Mouse (Mus musculus) lung, embryonic 15.5 days (tissue): ENCODE results near the gene Mmgt2. TPM values are rescaled to one million over a fixed set of nuclear protein-coding genes. Genes with fewer than 3 reads are reported as not detected.

Experiments
- ATAC-seq: fragments of 200-750 bp; cut with Nextera tagmentation; 2 replicates; pipeline ENCODE4 v1.8.0; 2017; ENCODE audit warnings: moderate number of reproducible peaks, borderline replicate concordance; ENCODE audit not compliant: low FRiP score, low TSS enrichment; ENCODE audit errors: extremely low read depth
- H3K27ac ChIP-seq: fragments of 300-500 bp; sonication (generic); 2 replicates; pipeline ENCODE4 v1.5.1; 2015; ENCODE audit warnings: moderate library complexity, mild to moderate bottlenecking, inconsistent platforms
- H3K27me3 ChIP-seq: fragments of 300-500 bp; sonication (generic); 2 replicates; pipeline ENCODE4 v1.6.1; 2015; ENCODE audit warnings: inconsistent platforms
- H3K36me3 ChIP-seq: fragments of 300-500 bp; sonication (generic); 2 replicates; pipeline ENCODE4 v1.6.1; 2015; ENCODE audit warnings: inconsistent platforms
- H3K4me1 ChIP-seq: fragments of 300-500 bp; sonication (generic); 2 replicates; pipeline ENCODE4 v1.6.1; 2015; ENCODE audit warnings: inconsistent platforms
- H3K4me2 ChIP-seq: fragments of 300-500 bp; sonication (generic); 2 replicates; pipeline ENCODE4 v1.6.1; 2015; ENCODE audit warnings: inconsistent platforms, mild to moderate bottlenecking, moderate library complexity
- H3K4me3 ChIP-seq: fragments of 300-500 bp; sonication (generic); 2 replicates; pipeline ENCODE4 v1.5.1; 2015; ENCODE audit warnings: mild to moderate bottlenecking, inconsistent platforms
- H3K9ac ChIP-seq: fragments of 300-500 bp; sonication (generic); 2 replicates; pipeline ENCODE4 v1.6.1; 2015; ENCODE audit warnings: inconsistent platforms
- H3K9me3 ChIP-seq: fragments of 300-500 bp; sonication (generic); 2 replicates; pipeline ENCODE4 v1.6.1; 2016; ENCODE audit warnings: inconsistent platforms
- WGBS: fragments of 180-500 bp; shearing (Covaris S2); methylation state at CpG from one replicate; pipeline ENCODE4 v1.1.7; 2015; 5-methylcytosine and 5-hydroxymethylcytosine counted together
- polyA plus RNA-seq: library from polyadenylated mRNA; unstranded; fragments of >200 nt; fragmentation: Nextera tagmentation; extraction: Ambion mirVana; gene quantifications from 2 replicates; pipeline ENCODE4 v1.2.1, GENCODE M21; 2015

The Mmgt2 gene
- polyA plus RNA-seq, 1 experiment from 2014 or later, result 40.9 TPM

DNA sequence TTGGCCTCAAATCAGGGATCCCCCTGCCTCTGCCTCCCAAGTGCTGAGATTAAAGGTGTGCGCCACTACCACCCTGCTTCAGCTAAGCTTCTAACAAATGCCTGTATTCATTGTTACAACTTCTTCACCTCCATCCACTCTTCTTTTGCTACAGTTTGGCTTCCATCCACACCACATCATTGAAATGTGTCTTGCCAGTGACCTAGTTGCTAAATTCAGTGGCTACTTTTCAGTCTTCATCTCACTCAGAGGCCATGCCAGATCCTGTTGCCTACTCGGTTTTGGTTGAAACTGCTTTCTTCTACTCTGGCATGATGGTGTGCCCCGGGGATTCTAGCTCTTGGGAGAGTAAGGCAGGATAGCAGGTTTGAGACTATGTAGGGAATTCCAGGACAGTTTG lies 3.1 kb downstream of the Mmgt2 start:
- no peak for ATAC-seq
- 88% methylated on average over 3 of the region's 3 CpGs for WGBS
- no peaks in the 10 kb centered on the region for H3K9me3 ChIP-seq
- peaks cover 27% of the 10 kb centered on the region for H3K4me1 ChIP-seq
- no peak overlapping the region for H3K4me3 ChIP-seq
- no peaks in the 10 kb centered on the region for H3K36me3 ChIP-seq
- no peak overlapping the region for H3K9ac ChIP-seq
- no peak overlapping the region for H3K27ac ChIP-seq
- H3K4me2 ChIP-seq, result no peak overlapping the region
- no peaks in the 10 kb centered on the region for H3K27me3 ChIP-seq

DNA sequence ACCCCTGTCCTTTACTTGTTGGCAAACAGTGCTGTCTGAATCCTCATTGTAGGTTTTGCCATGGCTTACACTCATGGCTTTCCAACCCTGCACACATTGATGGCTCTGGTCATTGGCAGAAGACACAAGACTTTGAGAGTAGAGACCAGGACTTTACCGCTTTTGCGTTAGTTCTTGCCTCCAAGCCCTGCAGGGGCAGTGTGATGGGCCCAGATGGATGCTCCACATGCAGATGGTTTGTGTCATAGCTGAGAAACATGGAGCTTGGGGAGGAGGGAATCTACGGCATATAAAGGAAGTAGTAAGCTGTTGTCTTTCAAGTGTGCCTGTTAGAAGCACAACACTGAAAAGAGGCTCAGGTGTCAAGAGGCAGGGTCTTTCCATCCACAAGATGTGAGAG lies 3.6 kb downstream of the Mmgt2 start:
- Histone ChIP-seq H3K9ac (no peak overlapping the region), H3K36me3 (no peaks in the 10 kb centered on the region), H3K27ac (no peak overlapping the region), H3K27me3 (no peaks in the 10 kb centered on the region), H3K4me3 (no peak overlapping the region), H3K9me3 (no peaks in the 10 kb centered on the region), H3K4me1 (peaks cover 22% of the 10 kb centered on the region), H3K4me2 (no peak overlapping the region)
- 85% methylated on average over 3 of the region's 3 CpGs for WGBS
- ATAC-seq, result no peak

DNA sequence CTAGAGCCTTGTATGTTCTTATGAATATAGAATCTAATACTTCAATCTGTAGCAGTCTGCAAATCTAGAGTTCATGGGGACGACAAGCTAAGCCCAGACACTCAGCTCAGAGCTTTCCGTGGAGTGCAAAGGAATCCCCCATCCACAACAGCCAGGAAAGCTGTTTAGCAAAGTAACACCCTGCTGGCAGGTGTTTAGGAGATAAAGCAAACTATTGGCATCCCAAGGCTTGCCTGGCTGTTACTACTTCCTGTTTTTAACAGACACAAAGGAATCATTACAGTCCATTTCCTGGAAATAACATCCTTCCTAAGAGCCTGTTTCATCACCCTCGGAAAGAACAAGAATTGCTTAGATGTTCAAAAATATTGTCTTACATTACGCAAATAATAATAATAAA lies 12.4 kb downstream of the Mmgt2 start:
- no peak overlapping the region for H3K4me2 ChIP-seq
- no peak overlapping the region for H3K9ac ChIP-seq
- 50% methylated on average over 4 of the region's 4 CpGs for WGBS
- ATAC-seq, result no peak
- no peaks in the 10 kb centered on the region for H3K27me3 ChIP-seq
- H3K4me1 ChIP-seq, result no peaks in the 10 kb centered on the region
- no peaks in the 10 kb centered on the region for H3K9me3 ChIP-seq
- H3K4me3 ChIP-seq, result no peak overlapping the region
- H3K36me3 ChIP-seq, result no peaks in the 10 kb centered on the region
- no peak overlapping the region for H3K27ac ChIP-seq

DNA sequence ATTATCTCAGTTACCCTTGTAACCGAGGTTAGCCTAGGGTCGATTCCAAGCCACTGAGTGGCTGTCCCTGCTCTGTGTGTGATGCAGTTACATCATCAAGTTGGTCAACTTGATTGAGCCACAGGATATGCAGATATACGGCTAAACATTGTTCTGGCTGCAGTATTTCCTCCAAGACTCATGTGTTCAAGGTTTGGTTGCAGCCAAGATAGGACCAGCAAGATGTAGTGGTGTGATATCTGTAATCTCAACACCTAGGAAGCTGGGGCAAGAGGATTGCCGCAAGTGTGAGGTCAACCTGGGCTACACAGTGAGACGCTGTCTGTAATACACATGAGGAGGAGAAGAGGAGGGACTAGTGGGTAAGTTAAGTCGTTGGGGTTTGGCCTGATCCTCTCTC lies 15.8 kb downstream of the Mmgt2 start:
- no peak overlapping the region for H3K9ac ChIP-seq
- ATAC-seq, result no peak
- 78% methylated on average over 6 of the region's 6 CpGs for WGBS
- H3K27ac ChIP-seq, result no peak overlapping the region
- H3K4me2 ChIP-seq, result no peak overlapping the region
- H3K27me3 ChIP-seq, result no peaks in the 10 kb centered on the region
- no peaks in the 10 kb centered on the region for H3K4me1 ChIP-seq
- H3K36me3 ChIP-seq, result no peaks in the 10 kb centered on the region
- no peak overlapping the region for H3K4me3 ChIP-seq
- no peaks in the 10 kb centered on the region for H3K9me3 ChIP-seq

DNA sequence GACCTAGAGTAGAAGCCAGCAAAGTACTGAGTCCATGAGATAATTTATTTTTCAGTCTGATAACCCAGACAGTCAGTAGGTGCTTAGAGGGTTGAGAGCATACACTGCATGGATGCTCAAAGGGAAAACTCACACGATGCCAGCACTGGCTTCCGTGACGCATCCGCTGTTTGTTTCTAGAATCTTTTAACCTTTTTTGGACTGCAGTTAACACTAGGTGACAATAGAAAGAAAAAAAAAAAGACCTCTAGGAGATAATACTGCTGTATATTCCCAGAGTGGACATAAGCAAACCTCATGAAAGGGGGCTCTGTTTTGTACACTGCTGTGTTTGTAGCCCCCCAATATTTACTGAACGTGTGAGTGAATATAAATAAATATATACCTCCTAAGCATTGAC lies 20.5 kb downstream of the Mmgt2 start:
- no peaks in the 10 kb centered on the region for H3K4me1 ChIP-seq
- no peak overlapping the region for H3K9ac ChIP-seq
- ATAC-seq, result no peak
- H3K27me3 ChIP-seq, result no peaks in the 10 kb centered on the region
- H3K9me3 ChIP-seq, result no peaks in the 10 kb centered on the region
- no peak overlapping the region for H3K4me2 ChIP-seq
- no peak overlapping the region for H3K4me3 ChIP-seq
- no peak overlapping the region; the same call in 1 of the 2 replicates for H3K27ac ChIP-seq
- WGBS, result 84% methylated on average over 5 of the region's 5 CpGs
- no peaks in the 10 kb centered on the region for H3K36me3 ChIP-seq

DNA sequence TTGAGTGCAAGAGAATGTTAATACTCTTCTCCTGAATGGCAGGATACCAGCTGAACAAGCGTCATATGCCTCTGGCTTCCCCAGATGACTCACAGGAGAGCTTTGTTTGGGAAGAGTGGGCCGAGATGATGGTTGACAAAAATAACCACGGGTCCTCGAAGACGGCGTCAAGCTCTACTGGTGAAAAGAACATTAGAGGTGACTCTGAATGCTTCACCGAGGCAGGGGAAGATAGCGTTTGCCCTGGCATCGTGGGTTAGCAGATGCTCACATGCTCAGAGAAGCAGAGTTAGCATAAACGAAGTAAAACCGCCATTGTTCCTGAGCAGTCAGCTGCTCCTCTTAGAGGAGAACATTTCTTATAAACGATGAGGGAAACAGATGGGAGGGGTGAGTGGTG lies 21.0 kb downstream of the Mmgt2 start:
- H3K4me2 ChIP-seq, result no peak overlapping the region
- no peaks in the 10 kb centered on the region for H3K4me1 ChIP-seq
- H3K9me3 ChIP-seq, result no peaks in the 10 kb centered on the region
- no peak for ATAC-seq
- H3K4me3 ChIP-seq, result no peak overlapping the region
- H3K27ac ChIP-seq, result no peak overlapping the region
- no peaks in the 10 kb centered on the region for H3K36me3 ChIP-seq
- no peak overlapping the region for H3K9ac ChIP-seq
- no peaks in the 10 kb centered on the region for H3K27me3 ChIP-seq
- 45% methylated on average over 12 of the region's 12 CpGs for WGBS

DNA sequence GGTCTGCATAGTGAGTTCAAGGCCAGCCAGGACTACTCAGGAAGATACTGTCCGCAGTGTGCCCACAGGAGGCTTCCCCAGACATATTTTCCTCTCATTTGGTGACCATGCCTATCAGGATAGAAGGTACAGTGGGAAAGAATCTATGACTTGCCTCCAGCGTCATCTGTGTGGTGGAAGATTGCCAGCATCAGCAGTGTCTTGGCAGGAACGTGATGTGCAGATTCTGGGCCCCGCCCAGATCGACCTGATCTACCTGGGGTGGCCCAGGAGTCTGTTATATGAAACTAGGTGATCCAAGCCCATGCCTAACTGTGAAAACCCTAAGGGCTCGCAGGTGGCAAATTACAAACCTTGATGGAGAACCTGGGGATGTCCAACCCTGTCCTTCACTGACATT lies 21.5 kb downstream of the Mmgt2 start:
- no peak for ATAC-seq
- Histone ChIP-seq H3K4me3 (no peak overlapping the region), H3K4me1 (no peaks in the 10 kb centered on the region), H3K4me2 (no peak overlapping the region), H3K27ac (no peak overlapping the region), H3K9me3 (no peaks in the 10 kb centered on the region), H3K36me3 (no peaks in the 10 kb centered on the region), H3K9ac (no peak overlapping the region), H3K27me3 (no peaks in the 10 kb centered on the region)
- WGBS, result 75% methylated on average over 6 of the region's 6 CpGs

DNA sequence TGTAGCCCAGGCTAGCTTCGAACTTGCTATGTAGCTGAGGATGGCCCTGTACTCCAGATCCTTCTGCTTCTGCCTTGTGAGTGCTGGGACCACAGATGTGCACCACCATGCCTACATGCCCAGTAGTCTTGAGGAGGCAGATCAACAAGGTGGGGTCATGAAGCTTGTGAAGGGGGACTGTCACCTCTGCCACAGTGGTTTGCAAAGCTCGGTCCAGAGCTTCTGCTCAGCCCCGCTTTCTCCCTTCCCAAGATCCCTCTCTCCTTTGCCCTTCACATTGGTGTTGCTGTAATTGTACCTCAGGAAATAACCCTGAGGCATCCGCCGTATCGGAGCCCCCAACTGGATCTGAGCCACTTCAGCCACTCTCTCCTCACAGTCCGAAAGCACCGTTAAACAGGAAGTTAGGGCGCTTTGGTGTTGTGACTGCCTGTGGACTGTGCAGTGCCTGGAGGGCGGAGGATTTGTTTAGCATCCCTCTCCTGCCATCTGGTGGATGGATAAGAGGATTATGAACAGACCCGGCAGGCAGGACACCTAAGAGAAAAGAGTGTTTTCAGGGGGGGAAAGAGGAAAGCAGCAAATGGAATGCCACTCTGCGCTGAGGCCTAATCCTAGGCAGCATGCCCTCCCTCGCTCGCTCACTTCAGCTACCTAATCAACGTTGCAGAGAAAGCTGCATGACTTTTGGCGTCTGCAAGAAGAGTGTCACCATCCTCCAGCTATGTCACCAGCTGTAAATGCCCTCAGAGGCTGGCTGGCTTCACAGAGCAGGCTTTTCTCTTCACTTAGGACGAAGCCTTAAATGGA lies 27.2 kb downstream of the Mmgt2 start:
- H3K9me3 ChIP-seq, result no peaks in the 10 kb centered on the region
- H3K36me3 ChIP-seq, result no peaks in the 10 kb centered on the region
- peak overlapping the region; percentile 56 for H3K4me2 ChIP-seq
- H3K27ac ChIP-seq, result peak overlapping the region; percentile 31; the same call in 1 of the 2 replicates
- no peaks in the 10 kb centered on the region; the same call in 1 of the 2 replicates for H3K4me1 ChIP-seq
- ATAC-seq, result peak; percentile 90
- 18% methylated on average over 17 of the region's 17 CpGs for WGBS
- peak overlapping the region; percentile 31 for H3K4me3 ChIP-seq
- H3K27me3 ChIP-seq, result no peaks in the 10 kb centered on the region
- H3K9ac ChIP-seq, result peak overlapping the region; percentile 50

DNA sequence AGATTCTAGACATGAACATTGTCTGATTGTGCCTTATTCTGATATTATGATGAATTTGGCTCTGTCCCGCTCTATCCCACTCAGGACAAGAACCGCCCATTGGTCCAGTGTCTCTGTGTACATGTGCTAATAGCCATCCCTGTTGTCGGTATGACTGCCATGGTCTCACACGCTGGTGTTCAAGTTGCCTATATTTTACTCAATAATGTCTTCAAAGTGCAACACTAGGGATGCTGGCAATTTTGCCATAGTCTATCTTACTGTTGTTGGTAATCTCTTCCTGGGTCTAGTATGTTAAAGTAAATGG lies 27.8 kb downstream of the Mmgt2 start:
- Histone ChIP-seq H3K4me1 (no peaks in the 10 kb centered on the region; the same call in 1 of the 2 replicates), H3K36me3 (no peaks in the 10 kb centered on the region), H3K9me3 (no peaks in the 10 kb centered on the region), H3K9ac (no peak overlapping the region), H3K4me2 (no peak overlapping the region), H3K4me3 (no peak overlapping the region), H3K27me3 (no peaks in the 10 kb centered on the region), H3K27ac (no peak overlapping the region)
- 87% methylated on average over 4 of the region's 4 CpGs for WGBS
- no peak for ATAC-seq

DNA sequence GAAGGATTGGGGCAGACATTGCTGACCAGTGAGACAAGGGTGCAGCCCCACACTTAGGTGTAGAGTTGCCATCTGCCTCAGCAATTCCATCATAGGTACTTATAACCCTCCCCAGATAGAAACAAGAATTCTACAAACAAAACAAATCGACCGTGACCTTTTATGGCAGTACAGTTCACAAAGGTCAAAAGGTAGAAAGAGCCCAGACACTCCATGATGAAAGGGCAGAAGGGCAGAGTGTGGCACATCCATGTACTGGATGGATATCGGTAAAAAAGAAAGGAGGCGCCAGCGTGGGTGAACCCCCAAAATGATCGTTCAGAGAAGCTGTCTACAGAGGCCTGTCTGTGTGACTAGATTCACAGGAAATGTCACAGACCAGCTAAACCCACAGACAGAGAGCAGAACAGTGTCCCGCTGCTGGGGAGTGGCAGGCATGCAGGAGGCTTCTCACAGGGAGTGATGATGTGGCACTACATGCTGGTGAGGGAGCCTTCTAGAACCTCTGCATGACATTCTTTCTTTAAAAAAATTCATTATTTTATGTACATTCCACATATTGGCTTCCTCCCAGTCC lies 30.4 kb downstream of the Mmgt2 start:
- WGBS, result 76% methylated on average over 7 of the region's 7 CpGs
- no peak overlapping the region for H3K4me3 ChIP-seq
- no peak overlapping the region for H3K27ac ChIP-seq
- H3K36me3 ChIP-seq, result no peaks in the 10 kb centered on the region
- H3K9ac ChIP-seq, result no peak overlapping the region
- H3K4me1 ChIP-seq, result no peaks in the 10 kb centered on the region; the same call in 1 of the 2 replicates
- H3K27me3 ChIP-seq, result no peaks in the 10 kb centered on the region
- no peak for ATAC-seq
- H3K9me3 ChIP-seq, result no peaks in the 10 kb centered on the region
- no peak overlapping the region for H3K4me2 ChIP-seq

DNA sequence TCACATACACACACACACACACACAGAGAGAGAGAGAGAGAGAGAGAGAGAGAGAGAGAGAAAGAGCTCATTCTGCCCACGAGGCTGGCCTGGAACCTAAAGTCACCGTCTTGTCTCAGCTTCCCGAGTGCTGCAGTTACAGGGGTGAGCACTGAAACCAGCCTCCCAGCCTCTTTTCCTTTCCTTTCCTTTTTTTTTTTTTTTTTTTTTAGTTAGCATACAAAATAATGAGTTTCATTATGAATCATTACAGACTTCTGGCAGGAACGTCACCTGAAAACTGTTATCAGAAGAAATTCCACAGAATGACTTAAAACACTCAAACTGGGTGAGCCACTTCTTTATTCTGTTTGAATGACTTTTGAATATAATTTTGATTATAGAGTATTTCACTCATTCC lies 31.5 kb downstream of the Mmgt2 start:
- 45% methylated on average over 4 of the region's 4 CpGs for WGBS
- ATAC-seq, result no peak

DNA sequence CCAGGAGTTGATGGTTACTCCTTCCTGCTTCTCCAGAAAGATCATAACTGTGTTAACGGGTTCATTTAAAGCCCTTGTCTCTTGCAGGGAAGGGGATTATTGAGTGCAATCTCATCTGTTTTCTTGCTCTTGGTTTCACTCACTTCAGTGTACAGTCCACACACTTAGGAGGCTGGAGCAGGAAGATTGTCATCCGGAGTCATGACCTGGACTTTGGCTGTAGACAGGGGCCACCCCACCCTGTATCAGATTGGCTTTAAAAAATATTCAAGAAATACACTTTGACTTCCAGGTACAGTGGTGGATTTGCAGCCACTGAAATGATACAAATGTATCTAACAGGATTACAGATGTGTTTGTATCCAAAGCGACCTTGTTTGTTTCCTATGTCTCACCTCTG lies 43.1 kb downstream of the Mmgt2 start:
- H3K36me3 ChIP-seq, result no peaks in the 10 kb centered on the region
- no peak for ATAC-seq
- no peaks in the 10 kb centered on the region for H3K27me3 ChIP-seq
- no peak overlapping the region for H3K9ac ChIP-seq
- no peak overlapping the region for H3K4me2 ChIP-seq
- H3K9me3 ChIP-seq, result no peaks in the 10 kb centered on the region
- H3K27ac ChIP-seq, result no peak overlapping the region
- 87% methylated on average over 3 of the region's 3 CpGs for WGBS
- no peaks in the 10 kb centered on the region for H3K4me1 ChIP-seq
- no peak overlapping the region for H3K4me3 ChIP-seq

More for the DNA sequence above, 31.5 kb downstream of the Mmgt2 start:
- no peak overlapping the region for H3K4me2 ChIP-seq
- H3K27me3 ChIP-seq, result no peaks in the 10 kb centered on the region
- H3K36me3 ChIP-seq, result no peaks in the 10 kb centered on the region
- no peak overlapping the region for H3K27ac ChIP-seq
- no peaks in the 10 kb centered on the region for H3K9me3 ChIP-seq
- H3K4me3 ChIP-seq, result no peak overlapping the region
- H3K9ac ChIP-seq, result no peak overlapping the region
- H3K4me1 ChIP-seq, result no peaks in the 10 kb centered on the region; the same call in 1 of the 2 replicates
